Mouse (Mus musculus) neural tube, embryonic 15.5 days (tissue): ENCODE measurements around the gene Tent5b. TPM values are rescaled to one million over a fixed set of nuclear protein-coding genes. Genes with fewer than 3 reads are reported as not detected.
"Not testable (repeated sequence)": the region's sequence is repeated elsewhere in the genome, so short reads cannot be mapped to it uniquely, and the experiment has no call there.

Experiments
- ATAC-seq: fragments of 200-750 bp; cut with Nextera tagmentation; 2 replicates; pipeline ENCODE4 v1.8.0; 2017; ENCODE audit warnings: mild to moderate bottlenecking, moderate TSS enrichment, moderate library complexity; ENCODE audit not compliant: low FRiP score
- H3K27ac ChIP-seq: fragments of 300-500 bp; sonication (generic); replicated peaks from 2 replicates; pipeline ENCODE4 v1.5.1; 2015; ENCODE audit warnings: mild to moderate bottlenecking, inconsistent platforms
- H3K27me3 ChIP-seq: fragments of 300-500 bp; sonication (generic); replicated peaks from 2 replicates; pipeline ENCODE4 v1.6.1; 2015; ENCODE audit warnings: inconsistent platforms
- H3K36me3 ChIP-seq: fragments of 300-500 bp; sonication (generic); 2 replicates; pipeline ENCODE4 v1.6.1; 2015; ENCODE audit warnings: inconsistent platforms
- H3K4me1 ChIP-seq: fragments of 300-500 bp; sonication (generic); 2 replicates; pipeline ENCODE4 v1.6.1; 2015; ENCODE audit warnings: inconsistent platforms
- H3K4me2 ChIP-seq: fragments of 300-500 bp; sonication (generic); 2 replicates; pipeline ENCODE4 v1.6.1; 2015; ENCODE audit warnings: inconsistent platforms, mild to moderate bottlenecking, moderate library complexity
- H3K4me3 ChIP-seq: fragments of 300-500 bp; sonication (generic); replicated peaks from 2 replicates; pipeline ENCODE4 v1.5.1; 2015; ENCODE audit warnings: mild to moderate bottlenecking, inconsistent platforms
- H3K9ac ChIP-seq: fragments of 300-500 bp; sonication (generic); replicated peaks from 2 replicates; pipeline ENCODE4 v1.6.1; 2015; ENCODE audit warnings: mild to moderate bottlenecking, inconsistent platforms
- H3K9me3 ChIP-seq: fragments of 300-500 bp; sonication (generic); replicated peaks from 2 replicates; pipeline ENCODE4 v1.6.1; 2016; ENCODE audit warnings: inconsistent platforms
- WGBS: fragments of 180-500 bp; shearing (Covaris S2); methylation state at CpG from one replicate; pipeline ENCODE4 v1.1.7; 2015; ENCODE audit warnings: mixed read lengths; 5-methylcytosine and 5-hydroxymethylcytosine counted together
- polyA plus RNA-seq: library from polyadenylated mRNA; unstranded; fragments of >200 nt; fragmentation: Nextera tagmentation; extraction: Ambion mirVana; gene quantifications from 2 replicates; pipeline ENCODE4 v1.2.1, GENCODE M21; 2015

Tent5b gene
- polyA plus RNA-seq, 1 experiment from 2014 or later, result 0.26 TPM

DNA sequence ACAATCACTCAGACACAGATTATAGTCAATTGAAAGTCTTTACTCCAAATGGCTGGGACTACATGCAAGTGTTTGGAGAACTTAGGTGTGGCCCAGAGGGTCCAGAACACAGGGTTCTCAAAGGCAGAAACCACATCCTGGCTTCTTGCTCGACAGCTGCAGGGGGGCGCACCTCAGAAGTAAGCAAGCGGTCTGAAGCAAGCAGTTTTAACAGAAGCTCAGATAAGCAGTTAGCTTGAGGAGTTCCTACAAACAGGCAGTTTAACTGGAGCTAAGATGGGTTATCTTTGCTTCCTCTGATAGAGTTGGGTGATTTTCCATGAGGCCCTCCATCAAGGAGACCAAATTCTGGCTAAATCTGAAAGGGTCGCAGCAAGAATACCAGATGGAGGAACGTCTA lies 26.6 kb downstream of the Tent5b start:
- WGBS, result 72% methylated on average over 5 of the region's 5 CpGs
- no peaks in the 10 kb centered on the region for H3K36me3 ChIP-seq
- no peak overlapping the region for H3K4me2 ChIP-seq
- no peak overlapping the region for H3K9ac ChIP-seq
- no peak for ATAC-seq
- no peak overlapping the region for H3K27ac ChIP-seq
- H3K4me1 ChIP-seq, result no peaks in the 10 kb centered on the region
- no peaks in the 10 kb centered on the region for H3K9me3 ChIP-seq
- H3K4me3 ChIP-seq, result no peak overlapping the region
- peaks cover 49% of the 10 kb centered on the region for H3K27me3 ChIP-seq

- no peak overlapping the region for H3K4me2 ChIP-seq
- peaks cover 29% of the 10 kb centered on the region for H3K27me3 ChIP-seq
- H3K27ac ChIP-seq, result no peak overlapping the region
- no peak overlapping the region for H3K4me3 ChIP-seq
- H3K36me3 ChIP-seq, result no peaks in the 10 kb centered on the region
- no peak overlapping the region for H3K9ac ChIP-seq
- no peaks in the 10 kb centered on the region for H3K9me3 ChIP-seq
- no peak for ATAC-seq
- no peaks in the 10 kb centered on the region for H3K4me1 ChIP-seq
- WGBS, result 71% methylated on average over 7 of the region's 7 CpGs
These were observed 29.1 kb downstream of the Tent5b start for GRCm38 (mm10) chr4:133508990-133509389.

DNA sequence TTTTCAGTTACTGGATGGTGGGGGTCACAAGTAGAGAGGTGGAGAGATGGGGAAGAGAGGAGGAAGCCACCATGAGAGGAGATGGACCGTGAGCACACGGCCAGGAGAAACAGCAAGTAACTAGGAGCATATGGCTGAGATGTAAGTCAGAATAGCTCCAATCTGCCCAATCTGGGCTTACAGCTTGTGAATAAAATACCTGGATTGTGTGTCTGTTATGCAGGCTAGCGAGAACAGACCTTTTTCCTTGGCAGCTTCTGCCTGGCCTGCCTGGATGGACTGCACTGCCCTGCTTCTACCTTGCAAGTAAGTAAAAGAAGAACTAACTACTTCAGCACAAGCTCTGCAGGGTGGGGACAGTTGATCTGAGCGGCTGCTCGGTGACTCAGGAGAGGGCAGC lies 31.1 kb downstream of the Tent5b start:
- no peak overlapping the region for H3K9ac ChIP-seq
- H3K4me3 ChIP-seq, result no peak overlapping the region
- 86% methylated on average over 5 of the region's 5 CpGs for WGBS
- H3K4me2 ChIP-seq, result no peak overlapping the region
- H3K36me3 ChIP-seq, result no peaks in the 10 kb centered on the region
- no peak overlapping the region for H3K27ac ChIP-seq
- no peak for ATAC-seq
- H3K27me3 ChIP-seq, result peaks cover 16% of the 10 kb centered on the region
- no peaks in the 10 kb centered on the region for H3K9me3 ChIP-seq
- no peaks in the 10 kb centered on the region for H3K4me1 ChIP-seq

- H3K4me2 ChIP-seq, H3K9ac ChIP-seq, H3K9me3 ChIP-seq, ATAC-seq, H3K4me1 ChIP-seq, H3K4me3 ChIP-seq, H3K36me3 ChIP-seq, H3K27ac ChIP-seq: not testable (repeated sequence)
- H3K27me3 ChIP-seq, result peaks cover 14% of the 10 kb centered on the region
- 58% methylated on average over 5 of the region's 5 CpGs for WGBS
These were observed 32.6 kb downstream of the Tent5b start for GRCm38 (mm10) chr4:133512511-133512910.

DNA sequence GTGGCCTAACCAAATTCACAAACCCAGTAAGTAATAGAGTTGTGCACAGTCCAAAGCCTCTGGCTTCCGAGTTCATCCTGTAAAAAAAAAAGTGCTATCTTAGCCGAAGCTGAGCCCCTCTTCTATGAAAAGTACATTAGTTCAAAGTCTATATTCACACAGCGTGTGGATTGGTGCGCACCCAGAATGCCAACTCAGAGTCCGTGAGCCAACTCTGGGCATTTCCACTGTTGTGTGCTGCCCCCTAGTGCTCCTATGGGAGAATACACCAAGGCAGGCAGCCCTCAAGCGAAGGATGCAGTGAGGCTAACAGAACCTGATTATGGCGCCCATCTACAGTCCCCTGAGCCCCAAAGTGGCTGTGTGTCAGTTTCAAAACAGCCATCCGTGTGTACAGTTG lies 33.0 kb downstream of the Tent5b start:
- peak; percentile 31; the same call in 1 of the 2 replicates for ATAC-seq
- WGBS, result 12% methylated on average over 8 of the region's 8 CpGs

DNA sequence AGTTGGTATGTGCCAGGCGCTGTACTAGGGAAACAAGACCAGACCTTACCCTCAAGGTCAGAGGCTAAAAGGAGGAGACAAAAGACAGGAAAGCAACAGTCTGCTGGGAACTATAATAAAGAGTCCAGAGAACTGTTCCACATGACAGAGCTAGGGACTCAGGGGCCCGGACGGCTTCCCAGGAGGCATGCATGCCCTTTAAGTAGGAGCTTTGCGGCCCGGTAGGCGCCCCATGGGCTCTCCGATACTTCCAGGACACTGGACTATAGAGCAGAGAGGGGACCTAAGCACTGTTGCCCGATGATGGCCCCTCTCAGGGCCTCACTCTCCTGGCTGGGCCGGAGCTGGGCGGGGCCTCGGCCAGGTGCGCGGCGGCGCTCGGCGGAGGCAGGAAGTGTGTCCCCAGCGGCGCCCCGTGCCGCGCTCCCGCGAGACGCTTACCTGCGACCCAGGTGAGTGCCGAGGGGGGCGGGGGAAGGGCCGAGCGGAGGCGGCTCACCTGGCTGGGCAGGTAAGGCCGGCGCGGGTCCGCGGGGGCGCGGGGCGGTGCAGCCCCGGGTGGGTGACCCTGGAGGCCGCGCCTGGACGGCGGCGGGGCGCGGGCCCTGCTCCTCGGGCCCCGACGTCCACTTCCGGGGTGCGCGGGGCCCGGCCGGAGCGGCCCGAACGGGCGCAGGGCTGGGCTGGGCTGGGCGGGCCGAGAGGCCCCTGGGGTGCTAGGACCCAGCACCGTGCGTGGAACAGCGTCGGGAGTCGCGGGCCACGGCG lies 38.9 kb downstream of the Tent5b start, which contains the start of gene Kdf1:
Gene Kdf1 (plus strand): TSS at position 363 of the 768 bp plus-strand sequence.
- no peak for ATAC-seq
- Histone ChIP-seq H3K4me2 (peak within 1 kb of the TSS; percentile 48), H3K4me1 (peaks cover 8% of the 10 kb centered on the region; the same call in 1 of the 2 replicates), H3K4me3 (peak within 1 kb of the TSS; percentile 32), H3K27me3 (peaks cover 52% of the 10 kb centered on the region), H3K9ac (no peak within 1 kb of the TSS), H3K9me3 (no peaks in the 10 kb centered on the region), H3K27ac (no peak within 1 kb of the TSS), H3K36me3 (no peaks in the 10 kb centered on the region)
- WGBS, result 4% methylated on average over 47 of the region's 69 CpGs

More for the DNA sequence above, 33.0 kb downstream of the Tent5b start:
- H3K4me3 ChIP-seq, result no peak overlapping the region
- H3K27ac ChIP-seq, result no peak overlapping the region
- peaks cover 18% of the 10 kb centered on the region for H3K27me3 ChIP-seq
- no peaks in the 10 kb centered on the region for H3K9me3 ChIP-seq
- no peak overlapping the region for H3K9ac ChIP-seq
- H3K36me3 ChIP-seq, result no peaks in the 10 kb centered on the region
- H3K4me2 ChIP-seq, result no peak overlapping the region
- H3K4me1 ChIP-seq, result no peaks in the 10 kb centered on the region

- Histone ChIP-seq H3K4me2 (peak overlapping the region; percentile 48), H3K9me3 (no peaks in the 10 kb centered on the region), H3K36me3 (no peaks in the 10 kb centered on the region), H3K4me1 (peaks cover 8% of the 10 kb centered on the region; the same call in 1 of the 2 replicates), H3K4me3 (peak overlapping the region; percentile 32), H3K9ac (no peak overlapping the region), H3K27me3 (peaks cover 52% of the 10 kb centered on the region), H3K27ac (no peak overlapping the region)
- no peak for ATAC-seq
- 7% methylated on average over 16 of the region's 25 CpGs for WGBS
These were observed 39.4 kb downstream of the Tent5b start for GRCm38 (mm10) chr4:133519369-133519665.

DNA sequence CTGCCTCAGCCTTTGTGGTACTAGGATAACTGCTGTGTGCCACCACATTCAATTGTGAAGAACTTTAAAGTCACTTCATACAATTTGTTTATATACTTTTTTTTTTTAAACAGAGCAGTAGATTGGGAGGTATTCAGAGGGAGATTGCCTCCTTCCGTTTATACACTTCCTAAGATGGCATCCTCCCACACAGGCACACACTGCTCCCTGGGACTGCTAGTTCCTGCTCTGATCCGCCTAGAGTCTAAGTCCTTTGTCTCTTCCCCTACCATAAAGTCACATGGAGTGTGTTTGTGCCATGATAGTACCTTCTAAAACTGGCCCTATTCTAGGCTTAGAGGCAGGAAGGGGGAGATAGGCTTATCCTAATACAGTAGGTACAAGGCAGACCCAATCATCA lies 41.6 kb downstream of the Tent5b start:
- no peaks in the 10 kb centered on the region for H3K9me3 ChIP-seq
- whole genome bisulfite sequencing, result 55% methylated on average over 2 of the region's 2 CpGs
- 0 out of 2 replicates have a peak, but pooled peaks cover 2% of the 10 kb centered on the region for H3K36me3 ChIP-seq
- no peak overlapping the region for H3K27ac ChIP-seq
- peaks cover 52% of the 10 kb centered on the region for H3K27me3 ChIP-seq
- no peak overlapping the region for H3K9ac ChIP-seq
- no peak overlapping the region for H3K4me3 ChIP-seq
- H3K4me2 ChIP-seq, result no peak overlapping the region
- ATAC-seq, result no peak
- H3K4me1 ChIP-seq, result peaks cover 8% of the 10 kb centered on the region; the same call in 1 of the 2 replicates

GRCm38 (mm10) chr4:133527788-133528187 lies 47.9 kb downstream of the Tent5b start:
- H3K4me1 ChIP-seq, result no peaks in the 10 kb centered on the region

GRCm38 (mm10) chr4:133532777-133533176 lies 52.8 kb downstream of the Tent5b start:
- 88% methylated on average over 3 of the region's 3 CpGs for WGBS

More at GRCm38 (mm10) chr4:133527788-133528187, 47.9 kb downstream of the Tent5b start:
- no peaks in the 10 kb centered on the region for H3K9me3 ChIP-seq
- no peak overlapping the region for H3K27ac ChIP-seq
- no peak overlapping the region for H3K9ac ChIP-seq
- H3K4me3 ChIP-seq, result no peak overlapping the region
- no peak for ATAC-seq
- no peaks in the 10 kb centered on the region for H3K27me3 ChIP-seq
- H3K4me2 ChIP-seq, result no peak overlapping the region
- H3K36me3 ChIP-seq, result peaks cover 49% of the 10 kb centered on the region
- WGBS, result 78% methylated on average over 16 of the region's 16 CpGs

DNA sequence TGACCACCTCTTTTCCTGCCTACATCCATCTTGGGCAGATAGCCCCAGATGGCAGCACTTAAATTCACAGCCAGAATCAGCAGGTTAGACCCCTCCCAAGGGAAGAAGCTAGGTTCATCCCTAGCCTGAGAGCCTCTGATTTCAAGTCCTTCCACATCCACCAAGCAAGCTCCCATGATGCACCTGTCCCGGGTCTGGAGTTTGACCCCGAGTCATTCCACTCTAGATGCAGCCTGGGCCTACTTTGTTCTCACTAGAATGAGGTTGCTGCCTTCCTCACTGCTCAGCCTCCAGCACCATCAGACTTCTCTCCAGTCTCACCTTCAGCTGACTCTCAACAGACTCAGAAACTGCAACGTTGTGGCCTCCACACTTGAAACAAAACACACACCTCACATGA lies 56.1 kb downstream of the Tent5b start:
- Histone ChIP-seq H3K4me3 (no peak overlapping the region), H3K36me3 (peaks cover 77% of the 10 kb centered on the region), H3K9me3 (no peaks in the 10 kb centered on the region), H3K4me1 (no peaks in the 10 kb centered on the region), H3K27me3 (no peaks in the 10 kb centered on the region), H3K9ac (no peak overlapping the region), H3K27ac (no peak overlapping the region), H3K4me2 (no peak overlapping the region)
- WGBS, result 87% methylated on average over 3 of the region's 3 CpGs
- ATAC-seq, result no peak

More at GRCm38 (mm10) chr4:133532777-133533176, 52.8 kb downstream of the Tent5b start:
- Histone ChIP-seq H3K9ac (no peak overlapping the region), H3K4me2 (no peak overlapping the region), H3K27me3 (no peaks in the 10 kb centered on the region), H3K27ac (no peak overlapping the region), H3K9me3 (no peaks in the 10 kb centered on the region), H3K4me3 (no peak overlapping the region), H3K4me1 (no peaks in the 10 kb centered on the region), H3K36me3 (peaks cover 86% of the 10 kb centered on the region)
- no peak for ATAC-seq

DNA sequence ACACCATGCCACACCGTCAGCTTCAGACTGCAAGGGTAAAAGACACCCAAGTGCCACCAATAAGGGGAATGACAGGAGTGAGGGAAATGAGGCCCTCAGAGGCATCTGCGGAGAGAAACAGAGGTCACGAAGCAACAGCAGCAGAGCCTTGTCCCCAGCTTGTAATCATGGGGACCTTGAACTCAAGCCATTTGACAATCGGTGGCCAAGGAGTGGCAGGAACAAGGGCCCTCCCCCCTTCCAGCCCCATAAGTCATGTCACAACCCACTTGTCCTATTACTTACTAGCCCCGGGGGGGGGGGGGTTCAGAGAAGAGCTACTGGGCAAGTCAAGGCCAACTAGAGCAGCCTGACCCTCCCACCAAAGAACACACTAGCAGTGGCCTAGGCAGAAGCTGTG lies 56.7 kb downstream of the Tent5b start:
- no peak overlapping the region for H3K4me2 ChIP-seq
- WGBS, result 92% methylated on average over 5 of the region's 5 CpGs
- no peaks in the 10 kb centered on the region for H3K4me1 ChIP-seq
- no peak overlapping the region for H3K4me3 ChIP-seq
- no peaks in the 10 kb centered on the region for H3K9me3 ChIP-seq
- ATAC-seq, result no peak
- no peaks in the 10 kb centered on the region for H3K27me3 ChIP-seq
- peaks cover 76% of the 10 kb centered on the region for H3K36me3 ChIP-seq
- H3K9ac ChIP-seq, result no peak overlapping the region
- no peak overlapping the region for H3K27ac ChIP-seq
